Mouse (Mus musculus) liver, embryonic 14.5 days (tissue): ENCODE results near the gene Gm26938.

Experiments used
- CTCF ChIP-seq: IDR thresholded peaks from 2 replicates; pipeline ENCODE4 v1.5.1; 2016; ENCODE audit warnings: antibody characterized with exemption, low read depth, control low read depth
- EP300 ChIP-seq: IDR thresholded peaks from 2 replicates; pipeline ENCODE4 v1.6.1; 2016; ENCODE audit warnings: antibody characterized with exemption, low read depth

DNA sequence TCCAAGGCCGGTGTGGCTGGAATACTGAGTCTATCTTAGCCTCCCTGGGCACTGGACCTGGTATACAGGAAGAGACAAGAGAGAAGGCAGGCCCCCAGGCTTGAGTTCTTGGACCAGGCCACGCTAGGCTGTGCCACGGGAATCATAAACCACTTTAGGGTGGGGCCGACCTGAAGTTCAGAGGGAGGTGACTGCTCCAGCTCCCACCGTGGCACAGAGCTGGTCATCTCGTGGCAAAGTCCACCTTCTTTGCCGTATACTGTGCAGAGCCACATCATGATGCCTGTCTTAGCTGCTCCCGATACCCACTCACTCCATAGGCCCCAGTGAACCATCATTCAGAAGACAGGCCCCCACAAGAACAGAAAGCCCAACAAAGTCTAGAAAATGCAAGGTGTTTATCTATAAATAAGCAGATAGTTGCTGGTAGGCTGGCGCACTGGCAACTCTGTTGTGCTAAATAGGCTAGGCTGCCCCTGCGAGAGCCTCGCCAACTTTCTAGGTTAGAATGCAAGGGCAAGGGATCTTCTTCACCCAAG, 21.6 kb downstream of the Gm26938 start:
- TF ChIP-seq CTCF (no peak), EP300 (peak; percentile 41; the same call in 1 of the 2 replicates)
